Mouse (Mus musculus) stomach, embryonic 15.5 days (tissue): ENCODE measurements around the gene Ddx4. TPM values are rescaled to one million over a fixed set of nuclear protein-coding genes. Genes with fewer than 3 reads are reported as not detected.
A peak's percentile ranks its signal among the peaks of the same experiment; 100 is the strongest.

Experiments
- ATAC-seq: fragments of 200-750 bp; cut with Nextera tagmentation; 2 replicates; pipeline ENCODE4 v1.8.0; 2017; ENCODE audit warnings: low read depth, moderate number of reproducible peaks, moderate TSS enrichment; ENCODE audit not compliant: insufficient read depth, low FRiP score
- H3K27ac ChIP-seq: fragments of 300-500 bp; sonication (generic); 2 replicates; pipeline ENCODE4 v1.5.1; 2015; ENCODE audit warnings: mild to moderate bottlenecking, inconsistent platforms
- H3K27me3 ChIP-seq: fragments of 300-500 bp; sonication (generic); replicated peaks from 2 replicates; pipeline ENCODE4 v1.6.1; 2015; ENCODE audit warnings: inconsistent platforms
- H3K36me3 ChIP-seq: fragments of 300-500 bp; sonication (generic); 2 replicates; pipeline ENCODE4 v1.6.1; 2015; ENCODE audit warnings: inconsistent platforms
- H3K4me1 ChIP-seq: fragments of 300-500 bp; sonication (generic); 2 replicates; pipeline ENCODE4 v1.6.1; 2015; ENCODE audit warnings: inconsistent platforms
- H3K4me2 ChIP-seq: fragments of 300-500 bp; sonication (generic); 2 replicates; pipeline ENCODE4 v1.6.1; 2015; ENCODE audit warnings: mild to moderate bottlenecking, inconsistent platforms
- H3K4me3 ChIP-seq: fragments of 300-500 bp; sonication (generic); replicated peaks from 2 replicates; pipeline ENCODE4 v1.5.1; 2015; ENCODE audit warnings: inconsistent platforms
- H3K9ac ChIP-seq: fragments of 300-500 bp; sonication (generic); 2 replicates; pipeline ENCODE4 v1.6.1; 2015; ENCODE audit warnings: inconsistent platforms
- H3K9me3 ChIP-seq: fragments of 300-500 bp; sonication (generic); 2 replicates; pipeline ENCODE4 v1.6.1; 2016; ENCODE audit warnings: inconsistent platforms
- WGBS: fragments of 180-500 bp; shearing (Covaris S2); methylation state at CpG from one replicate; pipeline ENCODE4 v1.1.7; 2015; 5-methylcytosine and 5-hydroxymethylcytosine counted together
- polyA plus RNA-seq: library from polyadenylated mRNA; unstranded; fragments of >200 nt; fragmentation: Nextera tagmentation; extraction: Ambion mirVana; gene quantifications from 2 replicates; pipeline ENCODE4 v1.2.1, GENCODE M21; 2015

Ddx4 gene
- 0.17 and 0.37 TPM in 2 replicates for polyA plus RNA-seq

DNA sequence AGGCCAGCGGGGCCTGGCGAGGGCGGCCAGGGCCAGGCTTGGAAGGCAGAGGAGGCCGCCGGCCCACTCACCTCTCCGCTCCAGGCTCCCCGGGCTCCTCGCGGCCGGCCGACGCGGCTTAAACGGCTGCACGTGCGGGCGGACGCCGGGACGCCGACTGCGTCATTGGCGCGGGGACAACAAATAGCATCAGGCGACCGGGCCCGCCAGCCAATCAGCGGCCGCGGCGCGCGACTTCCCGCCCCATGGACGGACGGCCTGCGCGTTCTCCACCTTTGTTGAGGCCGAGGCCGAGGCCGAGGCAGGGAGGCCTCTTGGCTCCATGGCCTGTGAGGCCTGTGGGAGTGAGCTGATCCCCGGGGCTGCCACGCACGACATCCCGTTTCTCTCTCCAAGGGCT is at the start of gene Ddx4:
TSS of gene Ddx4 (minus strand) at position 271 of the 400 bp plus-strand sequence.
- WGBS = 75% methylated on average over 42 of the region's 45 CpGs
- Histone ChIP-seq H3K9ac (no peak within 1 kb of the TSS), H3K27ac (no peak within 1 kb of the TSS), H3K4me1 (no peaks in the 10 kb centered on the region), H3K27me3 (no peaks in the 10 kb centered on the region), H3K4me3 (no peak within 1 kb of the TSS), H3K36me3 (no peaks in the 10 kb centered on the region), H3K4me2 (no peak within 1 kb of the TSS), H3K9me3 (no peaks in the 10 kb centered on the region)
- ATAC-seq = no peak

DNA sequence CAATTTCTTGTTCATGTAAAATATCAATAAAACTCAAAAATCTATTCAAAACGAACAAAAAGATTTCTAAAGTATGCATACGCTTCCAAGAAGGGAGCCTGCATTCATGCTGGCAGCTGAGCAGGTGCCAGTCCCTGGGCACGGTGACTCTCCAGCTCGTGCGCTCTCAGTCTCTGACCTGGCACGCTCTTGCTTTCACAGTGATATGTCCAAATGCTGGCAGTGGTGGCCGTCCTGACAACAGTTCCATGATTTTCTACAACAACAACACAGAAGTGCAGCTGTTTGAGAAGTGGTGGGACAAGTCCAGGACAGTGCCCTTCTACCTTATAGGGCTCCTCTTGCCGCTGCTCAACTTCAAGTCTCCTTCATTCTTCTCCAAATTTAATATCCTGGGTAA is 49.0 kb upstream of the Ddx4 start:
- no peaks in the 10 kb centered on the region for H3K9me3 ChIP-seq
- H3K27me3 ChIP-seq = no peaks in the 10 kb centered on the region
- ATAC-seq = no peak
- no peak overlapping the region for H3K9ac ChIP-seq
- H3K4me3 ChIP-seq = no peak overlapping the region
- no peaks in the 10 kb centered on the region for H3K36me3 ChIP-seq
- 89% methylated on average over 8 of the region's 8 CpGs for WGBS
- H3K4me2 ChIP-seq = no peak overlapping the region
- H3K4me1 ChIP-seq = no peaks in the 10 kb centered on the region
- H3K27ac ChIP-seq = no peak overlapping the region

DNA sequence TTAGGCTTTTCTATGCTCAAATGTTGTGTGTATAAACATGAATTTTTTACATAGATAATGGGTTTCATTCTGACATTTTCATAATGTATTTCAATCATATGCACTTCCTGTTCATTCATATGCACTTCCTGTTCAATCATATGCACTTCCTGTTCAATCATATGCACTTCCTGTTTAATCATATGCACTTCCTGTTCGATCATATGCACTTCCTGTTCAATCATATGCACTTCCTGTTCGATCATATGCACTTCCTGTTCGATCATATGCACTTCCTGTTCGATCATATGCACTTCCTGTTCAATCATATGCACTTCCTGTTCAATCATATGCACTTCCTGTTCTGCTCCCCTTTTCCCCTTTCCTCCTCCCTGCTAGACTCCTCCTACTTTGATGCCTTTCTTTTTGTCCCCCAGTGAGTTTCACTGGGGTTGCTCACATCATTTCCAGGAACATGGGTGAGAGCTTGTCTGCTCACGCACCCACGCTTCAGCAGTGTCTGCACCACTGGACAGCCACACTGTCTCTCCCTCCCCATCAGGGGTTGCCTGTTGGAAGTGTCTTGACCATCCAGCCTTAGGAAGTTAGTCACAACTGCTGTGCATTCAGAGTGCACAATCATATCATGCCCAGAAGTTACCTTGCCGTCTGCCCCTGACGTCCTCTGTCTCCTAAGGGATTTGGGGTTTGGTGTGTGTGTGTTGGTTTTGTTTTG is 43.4 kb upstream of the Ddx4 start:
- H3K36me3 ChIP-seq = 0 out of 2 replicates have a peak, but pooled peaks cover 2% of the 10 kb centered on the region
- no peaks in the 10 kb centered on the region for H3K4me1 ChIP-seq
- H3K9ac ChIP-seq = no peak overlapping the region
- no peak overlapping the region for H3K27ac ChIP-seq
- ATAC-seq = no peak
- H3K4me2 ChIP-seq = no peak overlapping the region
- WGBS = 93% methylated on average over 8 of the region's 8 CpGs
- H3K27me3 ChIP-seq = no peaks in the 10 kb centered on the region
- no peak overlapping the region for H3K4me3 ChIP-seq
- no peaks in the 10 kb centered on the region for H3K9me3 ChIP-seq

DNA sequence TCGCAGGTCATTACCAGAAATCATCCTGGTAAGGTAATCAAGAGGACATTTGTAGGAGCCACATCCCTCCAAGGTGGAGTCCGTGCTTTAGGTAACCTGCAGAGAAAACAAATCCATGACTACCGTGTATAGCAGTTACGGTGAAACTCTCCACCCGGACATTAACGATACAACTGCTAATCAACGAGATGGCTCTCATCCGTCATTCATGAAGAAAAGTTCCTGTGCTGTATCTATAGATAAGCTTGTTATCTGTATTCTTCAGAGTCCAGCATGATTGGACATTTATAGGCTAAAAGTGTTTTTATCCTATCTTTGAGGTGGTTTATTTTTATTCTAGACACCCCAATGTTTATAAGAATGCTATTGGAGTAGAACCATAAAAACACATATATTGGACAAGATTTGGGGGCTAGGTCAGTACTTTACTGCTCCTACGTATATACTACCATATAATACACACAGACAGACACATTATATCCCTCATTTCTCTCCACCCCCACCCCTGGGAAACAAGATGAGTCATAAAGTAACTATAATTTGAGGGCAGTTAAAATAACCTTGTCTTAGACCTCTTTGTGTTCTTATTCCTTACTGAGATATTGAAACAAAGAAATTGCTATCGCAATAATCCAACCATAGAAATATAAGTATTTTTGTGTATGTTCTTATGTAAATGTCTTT is 40.7 kb upstream of the Ddx4 start:
- no peak overlapping the region for H3K27ac ChIP-seq
- H3K27me3 ChIP-seq = no peaks in the 10 kb centered on the region
- H3K4me2 ChIP-seq = no peak overlapping the region
- H3K9me3 ChIP-seq = no peaks in the 10 kb centered on the region
- no peak; the same call in 1 of the 2 replicates for ATAC-seq
- no peak overlapping the region for H3K4me3 ChIP-seq
- no peaks in the 10 kb centered on the region for H3K4me1 ChIP-seq
- 82% methylated on average over 10 of the region's 10 CpGs for WGBS
- no peak overlapping the region for H3K9ac ChIP-seq
- 0 out of 2 replicates have a peak, but pooled peaks cover 2% of the 10 kb centered on the region for H3K36me3 ChIP-seq

DNA sequence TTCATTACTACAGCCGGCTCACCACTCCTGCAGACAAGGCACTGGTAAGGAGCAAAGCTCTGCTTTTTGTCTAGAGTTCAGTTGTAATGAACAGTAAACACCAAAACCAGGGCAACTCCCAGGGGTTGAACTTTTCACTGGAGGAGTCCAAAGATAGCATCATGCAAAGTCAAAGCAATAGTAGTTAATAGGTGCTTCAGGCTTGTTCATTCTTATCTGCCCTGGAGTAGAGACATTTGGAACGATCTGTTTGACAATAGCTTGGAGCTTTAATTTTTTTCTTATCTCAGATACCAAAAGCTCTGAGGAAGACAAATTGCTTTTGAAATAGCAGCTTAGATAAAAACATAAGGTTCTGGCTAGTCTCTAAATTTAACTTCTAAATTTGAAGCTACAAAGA is 33.9 kb upstream of the Ddx4 start:
- Histone ChIP-seq H3K9ac (no peak overlapping the region), H3K4me3 (no peak overlapping the region), H3K27ac (no peak overlapping the region), H3K36me3 (no peaks in the 10 kb centered on the region), H3K9me3 (no peaks in the 10 kb centered on the region), H3K27me3 (no peaks in the 10 kb centered on the region), H3K4me2 (no peak overlapping the region), H3K4me1 (0 out of 2 replicates have a peak, but pooled peaks cover 4% of the 10 kb centered on the region)
- no peak for ATAC-seq
- WGBS = 40% methylated on average over 2 of the region's 2 CpGs

DNA sequence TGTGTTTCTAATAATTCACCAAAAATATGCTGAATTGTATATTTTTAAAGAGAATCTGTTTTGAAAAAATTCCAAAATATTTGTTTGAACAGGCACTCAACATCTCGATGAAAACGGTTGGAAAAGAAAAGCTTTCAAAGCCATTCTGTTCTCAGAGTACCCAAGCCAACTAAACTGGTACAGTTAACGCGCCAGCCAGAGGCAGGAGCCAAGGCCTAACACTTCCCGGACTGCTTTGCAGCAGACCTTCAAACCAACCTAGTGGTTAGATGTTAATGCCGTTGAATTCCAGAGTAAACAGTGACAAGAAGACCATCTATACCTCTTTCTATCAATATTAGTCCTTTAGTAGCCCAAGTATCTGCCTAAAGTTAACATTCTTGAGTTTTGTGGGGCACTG is 31.7 kb upstream of the Ddx4 start:
- ATAC-seq = no peak
- H3K4me2 ChIP-seq = no peak overlapping the region
- 76% methylated on average over 6 of the region's 6 CpGs for WGBS
- no peaks in the 10 kb centered on the region for H3K27me3 ChIP-seq
- H3K36me3 ChIP-seq = no peaks in the 10 kb centered on the region
- no peak overlapping the region for H3K4me3 ChIP-seq
- H3K9me3 ChIP-seq = no peaks in the 10 kb centered on the region
- no peak overlapping the region for H3K27ac ChIP-seq
- 0 out of 2 replicates have a peak, but pooled peaks cover 4% of the 10 kb centered on the region for H3K4me1 ChIP-seq
- no peak overlapping the region for H3K9ac ChIP-seq

DNA sequence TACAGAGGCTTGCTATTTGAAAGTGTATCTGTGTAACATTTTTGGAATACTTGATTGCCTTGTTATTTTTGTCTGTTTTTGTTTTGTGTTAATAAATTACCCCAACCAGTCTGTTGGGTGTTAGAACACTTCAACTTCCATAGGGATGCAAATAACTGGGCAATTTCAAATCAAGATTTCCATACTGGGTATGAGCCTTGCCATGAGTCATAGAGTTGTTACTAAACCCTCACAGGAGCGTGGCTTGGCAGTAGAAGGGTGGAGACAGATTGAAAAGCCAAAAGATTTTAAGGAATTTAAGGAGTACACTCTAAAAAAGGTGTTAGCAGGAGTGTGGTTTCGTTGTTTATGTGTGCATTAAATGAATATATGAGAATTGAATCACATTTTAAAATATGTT is 31.0 kb upstream of the Ddx4 start:
- H3K36me3 ChIP-seq = no peaks in the 10 kb centered on the region

DNA sequence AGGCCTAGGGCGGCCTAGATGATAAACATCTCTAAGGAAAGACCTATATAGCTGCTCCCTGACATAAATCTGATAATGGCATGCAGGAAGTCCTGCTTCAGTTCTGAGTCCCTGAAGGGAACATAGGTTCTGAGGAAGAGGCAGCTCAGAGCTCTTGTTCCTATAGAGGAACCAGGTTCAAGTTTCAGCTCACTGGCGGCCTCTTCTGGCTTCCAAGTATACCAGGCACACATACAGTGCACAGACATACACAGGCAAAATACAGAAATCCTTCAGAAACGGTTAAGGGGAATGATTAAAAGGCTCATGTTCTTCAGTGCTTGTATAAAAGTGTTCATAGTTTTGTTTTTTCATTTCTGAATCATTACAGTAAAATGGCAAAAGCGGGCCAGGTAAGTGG is 25.9 kb upstream of the Ddx4 start:
- Histone ChIP-seq H3K36me3 (no peaks in the 10 kb centered on the region), H3K4me1 (peaks cover 5% of the 10 kb centered on the region; the same call in 1 of the 2 replicates), H3K4me3 (no peak overlapping the region), H3K9ac (no peak overlapping the region), H3K9me3 (no peaks in the 10 kb centered on the region), H3K4me2 (no peak overlapping the region), H3K27me3 (no peaks in the 10 kb centered on the region), H3K27ac (no peak overlapping the region)
- whole genome bisulfite sequencing = 88% methylated on average over 4 of the region's 4 CpGs
- no peak for ATAC-seq

More for the DNA sequence above, 31.0 kb upstream of the Ddx4 start:
- Histone ChIP-seq H3K27me3 (no peaks in the 10 kb centered on the region), H3K4me2 (no peak overlapping the region), H3K9me3 (no peaks in the 10 kb centered on the region), H3K27ac (no peak overlapping the region), H3K4me1 (0 out of 2 replicates have a peak, but pooled peaks cover 4% of the 10 kb centered on the region), H3K4me3 (no peak overlapping the region), H3K9ac (no peak overlapping the region)
- ATAC-seq = no peak
- WGBS = 82% methylated on average over 2 of the region's 2 CpGs

DNA sequence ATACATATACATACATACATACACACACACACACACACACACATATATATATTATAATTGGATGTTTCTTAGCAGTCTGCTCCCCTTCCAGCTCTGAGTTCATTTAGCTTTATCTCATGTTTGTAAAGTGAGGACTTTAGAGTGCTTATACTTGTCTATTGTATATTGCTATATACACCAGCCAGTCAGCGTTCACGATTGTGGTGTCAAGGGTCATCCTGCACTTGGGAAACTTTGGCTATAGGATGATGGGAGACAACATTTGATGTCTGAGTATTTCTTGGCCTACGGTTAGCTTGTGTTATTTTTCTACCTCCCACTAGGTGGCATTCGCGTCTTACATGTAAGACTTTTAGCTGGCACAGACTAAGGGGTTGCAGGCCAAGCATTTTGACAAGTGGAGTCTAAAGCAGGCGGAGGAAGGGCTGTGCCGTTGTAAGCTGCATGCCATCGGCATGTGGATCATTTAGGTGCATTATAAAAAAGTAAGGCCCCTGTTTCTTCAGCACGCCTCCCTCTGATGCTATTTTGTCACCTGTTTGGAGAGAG is 21.7 kb upstream of the Ddx4 start:
- Histone ChIP-seq H3K4me2 (0 out of 2 replicates have a peak overlapping the region, but pooled peaks have one; percentile 19), H3K27ac (no peak overlapping the region), H3K4me3 (no peak overlapping the region), H3K36me3 (no peaks in the 10 kb centered on the region), H3K9me3 (no peaks in the 10 kb centered on the region), H3K9ac (no peak overlapping the region), H3K27me3 (no peaks in the 10 kb centered on the region), H3K4me1 (peaks cover 5% of the 10 kb centered on the region; the same call in 1 of the 2 replicates)
- peak; percentile 77 for ATAC-seq
- WGBS = 11% methylated on average over 9 of the region's 9 CpGs

DNA sequence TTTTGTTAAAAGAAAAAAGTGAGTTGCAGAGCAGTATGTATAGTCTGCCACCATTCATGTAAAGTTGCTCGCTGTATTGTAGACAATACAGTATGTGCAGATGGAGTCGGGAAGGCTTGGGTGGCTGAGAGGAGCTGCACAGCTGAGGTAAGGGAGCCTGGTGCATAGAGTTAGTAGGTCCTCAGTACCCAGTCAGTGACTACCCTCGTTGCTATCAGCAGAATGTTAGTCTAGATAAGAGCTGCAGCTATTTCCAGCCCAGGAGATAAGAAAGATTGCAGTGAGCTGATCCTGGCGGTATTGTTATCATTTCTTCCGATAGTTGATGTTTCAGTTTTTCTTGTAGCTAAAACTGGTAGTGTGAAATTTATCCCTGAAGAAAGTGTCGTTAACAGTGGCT is 20.5 kb upstream of the Ddx4 start:
- Histone ChIP-seq H3K4me3 (no peak overlapping the region), H3K36me3 (no peaks in the 10 kb centered on the region), H3K9ac (no peak overlapping the region), H3K27me3 (no peaks in the 10 kb centered on the region), H3K4me2 (no peak overlapping the region), H3K4me1 (peaks cover 5% of the 10 kb centered on the region; the same call in 1 of the 2 replicates), H3K27ac (no peak overlapping the region), H3K9me3 (no peaks in the 10 kb centered on the region)
- ATAC-seq = peak; percentile 65; the same call in 1 of the 2 replicates
- WGBS = 53% methylated on average over 6 of the region's 6 CpGs

DNA sequence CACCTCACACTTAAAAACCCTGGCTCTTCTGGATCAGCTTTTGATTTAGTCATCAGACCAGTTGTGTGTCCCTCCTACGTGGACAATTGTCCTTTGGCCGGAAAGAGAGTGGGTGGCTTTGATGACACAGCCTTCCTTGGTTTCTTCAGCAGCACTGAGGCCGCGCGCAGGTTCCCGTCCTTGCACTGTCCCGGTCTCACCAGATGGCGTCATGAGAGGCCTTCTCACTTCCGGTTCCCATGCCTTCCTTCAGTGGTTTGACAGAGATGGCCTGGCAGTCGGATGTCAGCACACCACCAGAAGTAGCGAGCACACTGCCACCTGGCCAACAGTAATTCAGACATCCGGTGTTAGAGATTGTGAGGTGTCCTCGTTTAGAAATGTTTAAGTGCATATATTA is 19.4 kb upstream of the Ddx4 start:
- peaks cover 5% of the 10 kb centered on the region; the same call in 1 of the 2 replicates for H3K4me1 ChIP-seq
- no peak overlapping the region for H3K4me3 ChIP-seq
- H3K36me3 ChIP-seq = no peaks in the 10 kb centered on the region
- H3K9ac ChIP-seq = no peak overlapping the region
- no peak overlapping the region for H3K27ac ChIP-seq
- WGBS = 70% methylated on average over 13 of the region's 13 CpGs
- no peaks in the 10 kb centered on the region for H3K9me3 ChIP-seq
- no peak overlapping the region for H3K4me2 ChIP-seq
- H3K27me3 ChIP-seq = no peaks in the 10 kb centered on the region
- ATAC-seq = no peak

DNA sequence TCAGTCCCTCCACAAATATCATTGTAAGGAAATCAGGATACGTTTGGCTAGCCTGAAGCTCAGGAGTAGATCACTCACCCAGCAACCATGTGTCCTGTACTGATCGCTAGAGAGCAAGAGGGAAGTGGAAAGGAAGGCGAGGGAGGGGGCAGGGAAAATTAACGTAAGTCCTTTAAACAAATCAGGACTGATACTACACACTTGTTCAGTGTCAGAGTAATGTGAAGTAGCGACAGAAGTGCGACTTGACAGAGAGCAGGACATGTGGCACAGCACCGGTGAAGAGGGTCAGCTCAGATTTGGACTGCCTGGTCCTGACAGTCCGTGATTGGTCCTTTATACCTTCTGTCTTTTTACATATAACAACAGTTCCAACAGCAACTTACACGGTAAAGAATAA is 14.9 kb upstream of the Ddx4 start:
- no peak for ATAC-seq
- WGBS = 63% methylated on average over 9 of the region's 9 CpGs

More for the DNA sequence above, 14.9 kb upstream of the Ddx4 start:
- H3K4me1 ChIP-seq = no peaks in the 10 kb centered on the region
- no peaks in the 10 kb centered on the region for H3K27me3 ChIP-seq
- no peaks in the 10 kb centered on the region for H3K36me3 ChIP-seq
- H3K9ac ChIP-seq = no peak overlapping the region
- H3K27ac ChIP-seq = no peak overlapping the region
- H3K4me3 ChIP-seq = no peak overlapping the region
- no peak overlapping the region for H3K4me2 ChIP-seq
- no peaks in the 10 kb centered on the region for H3K9me3 ChIP-seq
